Mouse (Mus musculus): ENCODE measurements around the gene Rasgef1b. TPM values are rescaled to one million over a fixed set of nuclear protein-coding genes. Genes with fewer than 3 reads are reported as not detected.

The Rasgef1b gene
- polyA plus RNA-seq, 1 experiment from 2014 or later: 31.1 TPM

DNA sequence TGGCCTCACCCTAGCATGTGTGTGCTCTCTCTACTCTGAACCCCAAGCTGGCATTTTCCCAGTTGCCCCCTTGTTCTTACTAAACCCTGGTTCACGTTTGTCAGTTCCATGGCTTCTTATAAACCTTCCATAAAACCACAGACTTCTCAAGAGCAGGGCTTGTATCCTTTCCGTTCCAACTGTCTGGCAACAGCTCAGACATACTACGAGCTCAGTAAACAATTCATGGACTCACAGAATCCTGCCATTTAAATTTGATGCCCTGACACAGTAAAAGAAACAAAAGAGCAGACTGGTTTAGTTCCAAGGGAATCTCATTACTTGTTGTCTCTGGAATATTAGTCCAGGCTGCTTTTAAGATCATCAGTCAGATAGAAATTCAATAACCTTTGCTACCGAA lies 277.9 kb downstream of the Rasgef1b start:
- Histone ChIP-seq H3K4me1 (ENCODE audit: control insufficient read depth, insufficient read depth, low read length) (peaks cover 7% of the 10 kb centered on the region; the same call in 1 of the 2 replicates), H3K9me3 (replicated peaks; ENCODE audit: control insufficient read depth, low read length) (0 out of 2 replicates have a peak, but pooled peaks cover 4% of the 10 kb centered on the region), H3K9ac (ENCODE audit: low read length) (no peak overlapping the region), H3K4me2 (ENCODE audit: low read depth, low read length) (no peak overlapping the region), H3K27me3 (ENCODE audit: control insufficient read depth, insufficient read depth, low read length) (no peaks in the 10 kb centered on the region), H3K36me3 (ENCODE audit: control insufficient read depth, insufficient read depth) (no peaks in the 10 kb centered on the region), H3K4me3 (ENCODE audit: low read length) (no peak overlapping the region), H3K27ac (ENCODE audit: low read length) (no peak overlapping the region)
- 72% methylated on average over 4 of the region's 4 CpGs for WGBS
- ATAC-seq (replicated peaks; ENCODE audit: extremely low read depth, insufficient read depth, low FRiP score): no peak

DNA sequence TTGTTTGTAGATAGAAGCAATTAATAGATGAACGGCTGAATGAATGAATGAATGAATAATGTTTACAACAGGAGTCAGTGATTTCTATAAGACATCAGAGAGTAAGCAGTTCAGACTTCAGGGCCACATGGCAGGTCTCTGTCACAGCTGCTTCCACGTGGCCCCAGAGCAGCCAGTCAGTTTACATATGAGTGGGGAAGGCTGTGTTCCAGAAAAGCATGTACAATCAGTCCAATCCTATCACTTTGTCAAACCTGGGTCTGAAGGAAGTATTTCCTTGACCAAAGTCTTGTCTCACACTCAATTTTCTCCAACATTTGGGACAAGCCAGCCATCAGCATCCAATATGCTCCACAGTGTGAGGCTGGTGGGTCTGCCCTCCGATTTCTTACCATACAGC lies 278.4 kb downstream of the Rasgef1b start:
- H3K4me2 ChIP-seq (ENCODE audit: low read depth, low read length): no peak overlapping the region
- no peaks in the 10 kb centered on the region for H3K27me3 ChIP-seq (ENCODE audit: control insufficient read depth, insufficient read depth, low read length)
- no peak overlapping the region for H3K4me3 ChIP-seq (ENCODE audit: low read length)
- WGBS: 75% methylated on average over 3 of the region's 3 CpGs
- H3K36me3 ChIP-seq (ENCODE audit: control insufficient read depth, insufficient read depth): no peaks in the 10 kb centered on the region
- no peak for ATAC-seq (replicated peaks; ENCODE audit: extremely low read depth, insufficient read depth, low FRiP score)
- no peak overlapping the region for H3K9ac ChIP-seq (ENCODE audit: low read length)
- 0 out of 2 replicates have a peak, but pooled peaks cover under 1% of the 10 kb centered on the region for H3K9me3 ChIP-seq (replicated peaks; ENCODE audit: control insufficient read depth, low read length)
- peaks cover 7% of the 10 kb centered on the region; the same call in 1 of the 2 replicates for H3K4me1 ChIP-seq (ENCODE audit: control insufficient read depth, insufficient read depth, low read length)
- no peak overlapping the region for H3K27ac ChIP-seq (ENCODE audit: low read length)

DNA sequence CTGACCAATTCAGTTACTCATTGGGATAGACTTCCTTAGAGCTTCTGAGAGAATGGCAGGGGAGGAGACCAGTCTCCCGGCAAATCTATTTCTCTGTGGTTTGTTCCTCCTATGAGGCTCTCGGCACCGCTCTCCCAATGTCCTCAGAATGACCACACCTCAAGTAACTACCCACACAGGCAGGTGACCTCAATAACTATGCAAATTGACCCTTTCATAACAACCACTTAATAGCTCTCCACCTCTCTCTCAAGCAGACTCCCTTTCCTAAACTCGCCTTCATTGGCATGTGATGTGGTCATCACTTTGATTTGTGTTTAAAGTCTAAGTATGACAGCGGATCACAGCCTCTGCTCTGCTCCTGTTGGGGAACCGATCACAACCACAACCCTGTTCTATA lies 281.4 kb downstream of the Rasgef1b start:
- Histone ChIP-seq H3K9ac (ENCODE audit: low read length) (no peak overlapping the region), H3K27ac (ENCODE audit: low read length) (no peak overlapping the region), H3K9me3 (replicated peaks; ENCODE audit: control insufficient read depth, low read length) (no peaks in the 10 kb centered on the region), H3K27me3 (ENCODE audit: control insufficient read depth, insufficient read depth, low read length) (no peaks in the 10 kb centered on the region), H3K4me1 (ENCODE audit: control insufficient read depth, insufficient read depth, low read length) (peaks cover 7% of the 10 kb centered on the region; the same call in 1 of the 2 replicates), H3K4me3 (ENCODE audit: low read length) (no peak overlapping the region), H3K36me3 (ENCODE audit: control insufficient read depth, insufficient read depth) (no peaks in the 10 kb centered on the region), H3K4me2 (ENCODE audit: low read depth, low read length) (no peak overlapping the region)
- 90% methylated on average over 6 of the region's 6 CpGs for WGBS
- ATAC-seq (replicated peaks; ENCODE audit: extremely low read depth, insufficient read depth, low FRiP score): no peak

DNA sequence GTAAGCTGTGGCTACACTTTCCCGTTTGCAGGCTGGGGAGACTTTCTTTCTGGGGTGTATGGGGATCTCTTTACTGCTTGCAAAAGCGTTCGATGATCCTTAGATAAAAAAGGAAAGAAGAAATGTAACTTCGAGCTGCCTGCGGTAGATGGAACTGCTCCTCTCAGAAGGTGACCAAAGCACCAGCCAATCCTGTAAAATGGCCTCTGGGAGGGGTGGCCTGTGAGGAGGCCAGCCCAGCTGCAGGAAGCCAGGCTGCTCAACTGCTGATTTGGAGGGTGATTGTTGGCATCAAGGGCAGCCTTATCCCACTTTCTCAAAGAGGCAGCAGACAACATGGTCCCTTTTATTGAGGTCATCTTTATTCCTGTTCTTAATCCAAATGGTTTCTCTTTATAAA lies 283.6 kb downstream of the Rasgef1b start:
- no peak for ATAC-seq (replicated peaks; ENCODE audit: extremely low read depth, insufficient read depth, low FRiP score)
- Histone ChIP-seq H3K27me3 (ENCODE audit: control insufficient read depth, insufficient read depth, low read length) (no peaks in the 10 kb centered on the region), H3K4me3 (ENCODE audit: low read length) (no peak overlapping the region), H3K27ac (ENCODE audit: low read length) (no peak overlapping the region), H3K9me3 (replicated peaks; ENCODE audit: control insufficient read depth, low read length) (no peaks in the 10 kb centered on the region), H3K36me3 (ENCODE audit: control insufficient read depth, insufficient read depth) (no peaks in the 10 kb centered on the region), H3K4me1 (ENCODE audit: control insufficient read depth, insufficient read depth, low read length) (no peaks in the 10 kb centered on the region; the same call in 1 of the 2 replicates), H3K4me2 (ENCODE audit: low read depth, low read length) (no peak overlapping the region), H3K9ac (ENCODE audit: low read length) (no peak overlapping the region)
- 73% methylated on average over 5 of the region's 5 CpGs for WGBS

DNA sequence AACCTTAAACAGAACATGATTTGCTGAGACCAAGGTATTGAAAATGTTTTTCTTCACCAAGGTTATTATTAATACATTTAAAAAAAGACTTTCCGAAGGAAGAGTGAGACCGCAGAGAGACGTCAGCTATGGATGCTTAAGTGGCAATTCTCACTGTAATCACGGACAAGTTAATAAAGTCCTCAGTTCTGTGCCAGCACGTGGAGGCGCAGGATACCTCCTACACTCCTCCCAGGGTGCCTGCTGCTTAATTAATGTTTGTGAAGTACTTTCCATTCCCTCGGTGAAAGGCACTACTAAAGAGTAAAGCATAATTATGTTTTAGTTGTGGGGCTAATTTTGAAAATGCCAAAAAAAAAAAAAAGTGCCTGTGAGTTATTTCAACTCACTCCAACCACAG lies 284.1 kb downstream of the Rasgef1b start:
- Histone ChIP-seq H3K36me3 (ENCODE audit: control insufficient read depth, insufficient read depth) (no peaks in the 10 kb centered on the region), H3K27me3 (ENCODE audit: control insufficient read depth, insufficient read depth, low read length) (no peaks in the 10 kb centered on the region), H3K4me1 (ENCODE audit: control insufficient read depth, insufficient read depth, low read length) (no peaks in the 10 kb centered on the region; the same call in 1 of the 2 replicates), H3K9me3 (replicated peaks; ENCODE audit: control insufficient read depth, low read length) (no peaks in the 10 kb centered on the region), H3K4me2 (ENCODE audit: low read depth, low read length) (no peak overlapping the region), H3K27ac (ENCODE audit: low read length) (no peak overlapping the region), H3K4me3 (ENCODE audit: low read length) (no peak overlapping the region), H3K9ac (ENCODE audit: low read length) (no peak overlapping the region)
- ATAC-seq (replicated peaks; ENCODE audit: extremely low read depth, insufficient read depth, low FRiP score): no peak
- WGBS: 72% methylated on average over 7 of the region's 7 CpGs

DNA sequence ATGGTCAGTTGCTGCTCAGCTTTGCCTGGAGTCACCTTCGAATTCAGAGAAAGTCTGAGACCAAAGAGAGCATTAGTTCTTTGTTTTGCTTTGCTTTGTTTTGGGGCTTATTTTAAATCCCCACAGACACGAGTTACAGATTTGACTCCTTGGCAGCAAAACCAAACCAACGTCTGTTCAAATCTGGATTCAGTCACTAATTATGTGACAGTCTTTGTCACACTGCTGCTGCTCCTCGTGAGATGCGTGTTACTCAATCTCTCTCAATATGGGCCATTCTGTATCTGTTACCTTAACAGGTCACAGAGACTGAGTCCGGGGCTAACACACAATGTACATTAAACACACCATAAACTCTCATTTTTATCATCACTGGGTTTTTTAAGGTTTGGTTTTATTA lies 288.8 kb downstream of the Rasgef1b start:
- H3K36me3 ChIP-seq (ENCODE audit: control insufficient read depth, insufficient read depth): no peaks in the 10 kb centered on the region
- no peak for ATAC-seq (replicated peaks; ENCODE audit: extremely low read depth, insufficient read depth, low FRiP score)
- no peaks in the 10 kb centered on the region for H3K4me1 ChIP-seq (ENCODE audit: control insufficient read depth, insufficient read depth, low read length)
- H3K9ac ChIP-seq (ENCODE audit: low read length): no peak overlapping the region
- no peak overlapping the region for H3K27ac ChIP-seq (ENCODE audit: low read length)
- H3K4me2 ChIP-seq (ENCODE audit: low read depth, low read length): no peak overlapping the region
- no peaks in the 10 kb centered on the region for H3K27me3 ChIP-seq (ENCODE audit: control insufficient read depth, insufficient read depth, low read length)
- H3K9me3 ChIP-seq (replicated peaks; ENCODE audit: control insufficient read depth, low read length): no peaks in the 10 kb centered on the region
- 75% methylated on average over 6 of the region's 6 CpGs for WGBS
- no peak overlapping the region for H3K4me3 ChIP-seq (ENCODE audit: low read length)

DNA sequence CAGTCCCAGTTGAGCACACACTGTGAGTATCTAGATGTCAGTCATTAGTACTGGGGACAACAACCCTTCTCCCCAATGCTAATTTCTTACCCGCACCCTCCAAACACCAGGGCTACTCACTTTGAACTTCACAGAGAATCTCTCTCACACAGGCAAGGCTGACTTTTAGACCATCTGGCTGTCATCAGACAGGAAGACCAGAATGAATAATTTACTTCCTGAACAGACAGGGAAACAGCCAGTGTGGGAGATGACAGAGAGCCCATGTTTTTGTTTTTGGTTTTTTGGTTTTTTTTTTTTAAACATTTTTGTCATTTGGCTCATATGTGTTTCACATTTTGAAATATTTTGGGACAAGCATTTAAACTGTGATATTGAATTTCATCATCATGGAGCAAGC lies 290.3 kb downstream of the Rasgef1b start:
- no peaks in the 10 kb centered on the region for H3K27me3 ChIP-seq (ENCODE audit: control insufficient read depth, insufficient read depth, low read length)
- no peaks in the 10 kb centered on the region for H3K4me1 ChIP-seq (ENCODE audit: control insufficient read depth, insufficient read depth, low read length)
- 69% methylated on average over 1 of the region's 1 CpGs for WGBS
- H3K9ac ChIP-seq (ENCODE audit: low read length): no peak overlapping the region
- H3K4me3 ChIP-seq (ENCODE audit: low read length): no peak overlapping the region
- H3K36me3 ChIP-seq (ENCODE audit: control insufficient read depth, insufficient read depth): no peaks in the 10 kb centered on the region
- no peak overlapping the region for H3K4me2 ChIP-seq (ENCODE audit: low read depth, low read length)
- no peak for ATAC-seq (replicated peaks; ENCODE audit: extremely low read depth, insufficient read depth, low FRiP score)
- no peaks in the 10 kb centered on the region for H3K9me3 ChIP-seq (replicated peaks; ENCODE audit: control insufficient read depth, low read length)
- H3K27ac ChIP-seq (ENCODE audit: low read length): no peak overlapping the region

DNA sequence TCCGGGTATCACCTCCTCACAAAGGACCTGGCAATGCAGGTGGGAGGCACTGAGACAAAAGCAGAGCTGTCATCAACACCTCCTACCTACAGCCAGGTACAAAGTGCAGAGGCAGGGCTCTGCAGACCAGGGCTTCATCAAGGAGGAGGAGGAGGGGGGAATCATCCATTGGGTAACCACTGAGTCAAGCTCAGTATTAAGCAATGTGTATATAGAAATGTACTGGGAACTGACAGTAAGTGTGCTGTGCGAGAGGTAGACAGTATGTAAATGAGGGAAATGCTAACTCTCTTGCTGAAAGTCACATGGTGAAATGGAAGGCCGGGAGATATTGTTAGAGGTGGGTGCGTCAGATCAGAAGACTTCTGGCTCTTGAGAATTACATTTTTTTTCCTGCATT lies 294.6 kb downstream of the Rasgef1b start:
- Histone ChIP-seq H3K4me1 (ENCODE audit: control insufficient read depth, insufficient read depth, low read length) (no peaks in the 10 kb centered on the region), H3K27me3 (ENCODE audit: control insufficient read depth, insufficient read depth, low read length) (no peaks in the 10 kb centered on the region), H3K27ac (ENCODE audit: low read length) (no peak overlapping the region), H3K9me3 (replicated peaks; ENCODE audit: control insufficient read depth, low read length) (no peaks in the 10 kb centered on the region), H3K36me3 (ENCODE audit: control insufficient read depth, insufficient read depth) (no peaks in the 10 kb centered on the region), H3K9ac (ENCODE audit: low read length) (no peak overlapping the region), H3K4me2 (ENCODE audit: low read depth, low read length) (no peak overlapping the region), H3K4me3 (ENCODE audit: low read length) (no peak overlapping the region)
- ATAC-seq (replicated peaks; ENCODE audit: extremely low read depth, insufficient read depth, low FRiP score): no peak
- 90% methylated on average over 4 of the region's 4 CpGs for WGBS

DNA sequence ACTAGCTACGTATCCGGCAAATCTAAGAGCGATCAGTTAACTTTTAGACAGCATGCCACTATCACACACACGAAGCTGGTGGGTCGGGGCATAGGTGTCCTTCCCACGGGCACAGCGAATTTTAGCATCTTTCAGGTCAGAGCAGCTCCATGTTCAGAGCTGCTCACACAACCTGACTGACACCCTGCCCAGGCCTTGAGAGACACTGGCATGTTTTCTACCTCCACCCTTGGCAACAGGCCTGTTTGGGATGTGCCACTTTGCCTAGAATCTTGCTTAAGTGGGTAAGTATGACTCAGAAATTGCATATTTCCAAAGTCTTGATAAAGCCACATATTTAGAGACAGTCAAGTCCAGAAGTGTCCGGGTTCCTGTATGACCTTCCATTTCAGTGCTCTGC lies 296.4 kb downstream of the Rasgef1b start:
- H3K27me3 ChIP-seq (ENCODE audit: control insufficient read depth, insufficient read depth, low read length): no peaks in the 10 kb centered on the region
- no peaks in the 10 kb centered on the region for H3K36me3 ChIP-seq (ENCODE audit: control insufficient read depth, insufficient read depth)
- H3K4me3 ChIP-seq (ENCODE audit: low read length): no peak overlapping the region
- ATAC-seq (replicated peaks; ENCODE audit: extremely low read depth, insufficient read depth, low FRiP score): no peak
- H3K9me3 ChIP-seq (replicated peaks; ENCODE audit: control insufficient read depth, low read length): no peaks in the 10 kb centered on the region
- 85% methylated on average over 8 of the region's 8 CpGs for WGBS
- no peak overlapping the region for H3K9ac ChIP-seq (ENCODE audit: low read length)
- H3K4me1 ChIP-seq (ENCODE audit: control insufficient read depth, insufficient read depth, low read length): peaks cover 4% of the 10 kb centered on the region; the same call in 1 of the 2 replicates
- no peak overlapping the region for H3K27ac ChIP-seq (ENCODE audit: low read length)
- H3K4me2 ChIP-seq (ENCODE audit: low read depth, low read length): no peak overlapping the region

Measured in heart, embryonic 16.5 days (tissue).